Mouse (Mus musculus): ENCODE measurements around the gene Thbs4.

Thbs4 gene

DNA sequence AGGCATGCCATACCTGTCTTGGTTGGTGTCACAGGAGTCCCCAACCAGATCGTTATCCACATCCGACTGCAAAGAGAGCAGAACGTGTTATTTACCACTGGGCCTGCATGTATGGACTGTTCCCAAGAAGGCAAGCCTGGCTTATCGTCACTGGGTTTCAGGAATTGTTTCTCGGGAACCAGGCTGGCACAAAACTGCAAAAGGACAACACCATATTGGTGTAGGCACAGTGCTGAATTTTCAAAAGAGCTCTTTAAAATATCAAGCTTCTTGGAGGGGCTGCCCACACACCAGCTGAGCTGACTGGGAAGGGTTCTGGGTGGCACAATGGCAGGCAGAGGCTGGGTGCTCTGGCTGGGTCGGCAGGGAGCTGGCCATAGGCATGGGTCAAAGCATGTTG lies 34.1 kb downstream of the Thbs4 start:
- DNase-seq (ENCODE audit: low spot score in 2 of 2), result no peak

DNA sequence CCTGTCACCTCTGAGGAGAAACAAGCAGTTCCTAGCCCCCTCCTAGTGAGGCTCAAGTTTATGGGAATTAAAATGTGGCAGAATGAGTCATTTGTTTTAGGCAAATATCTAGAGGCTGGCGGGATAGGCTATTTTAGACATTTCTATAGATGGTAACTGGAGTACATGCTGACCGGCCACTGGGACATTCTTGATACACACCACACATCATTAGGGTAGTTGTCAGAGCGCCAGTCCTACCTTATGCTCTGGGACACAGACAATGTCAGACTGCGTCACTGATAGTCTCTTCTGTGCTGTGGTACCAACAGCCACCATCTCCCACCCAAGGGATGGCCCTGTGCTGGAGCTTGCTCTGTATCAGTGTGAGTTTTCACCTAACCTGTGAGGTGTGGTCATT lies 35.5 kb downstream of the Thbs4 start:
- no peak for DNase-seq (ENCODE audit: low spot score in 2 of 2)

DNA sequence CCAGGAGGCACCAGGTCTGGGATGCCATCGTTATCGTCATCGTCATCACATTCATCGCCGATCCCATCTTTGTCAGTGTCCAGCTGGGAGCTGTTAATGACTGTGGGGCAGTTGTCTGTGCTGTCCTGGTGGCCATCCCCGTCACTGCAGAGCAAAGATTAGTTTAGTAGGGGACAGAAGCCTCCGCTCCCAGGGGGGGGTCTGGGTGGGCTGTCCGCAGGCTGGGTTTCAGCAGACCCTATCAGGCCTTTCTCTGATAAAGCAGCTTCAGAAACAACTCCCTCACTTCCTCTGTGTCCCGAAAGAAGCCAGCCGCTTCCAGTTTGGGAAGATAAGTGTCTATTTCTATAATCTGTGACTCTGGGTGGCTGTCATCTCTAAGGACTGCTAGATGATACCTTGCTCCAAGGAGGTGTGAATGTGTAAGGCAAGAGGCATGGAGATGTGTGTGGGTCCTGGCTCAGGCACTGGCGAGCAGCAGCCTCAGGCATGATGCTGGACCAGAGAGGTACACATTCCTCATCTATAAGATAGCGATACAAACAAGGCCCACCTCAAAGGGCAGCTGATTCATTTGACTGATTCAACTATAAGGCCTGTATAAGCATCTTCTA lies 36.5 kb downstream of the Thbs4 start:
- DNase-seq (ENCODE audit: low spot score in 2 of 2), result no peak

DNA sequence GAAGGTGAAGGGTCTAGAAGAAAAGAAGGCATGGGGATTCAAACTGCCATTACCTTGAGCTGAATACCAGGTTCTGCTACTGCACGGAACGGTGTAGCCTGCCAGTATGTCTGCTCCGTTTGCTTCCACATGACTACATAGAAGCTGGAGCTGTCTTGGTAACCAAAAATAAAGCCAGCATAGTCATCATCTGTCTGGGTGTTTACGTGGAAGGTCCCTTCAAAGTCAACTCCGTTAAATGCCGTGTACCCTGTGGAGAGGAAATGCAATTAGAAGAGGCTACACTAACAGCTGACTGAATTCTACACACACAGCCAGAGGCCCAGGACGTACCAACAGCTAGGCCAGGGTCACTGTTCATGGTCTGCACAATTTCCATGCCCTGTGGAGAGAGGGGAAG lies 39.6 kb downstream of the Thbs4 start:
- DNase-seq (ENCODE audit: low spot score in 2 of 2), result no peak

DNA sequence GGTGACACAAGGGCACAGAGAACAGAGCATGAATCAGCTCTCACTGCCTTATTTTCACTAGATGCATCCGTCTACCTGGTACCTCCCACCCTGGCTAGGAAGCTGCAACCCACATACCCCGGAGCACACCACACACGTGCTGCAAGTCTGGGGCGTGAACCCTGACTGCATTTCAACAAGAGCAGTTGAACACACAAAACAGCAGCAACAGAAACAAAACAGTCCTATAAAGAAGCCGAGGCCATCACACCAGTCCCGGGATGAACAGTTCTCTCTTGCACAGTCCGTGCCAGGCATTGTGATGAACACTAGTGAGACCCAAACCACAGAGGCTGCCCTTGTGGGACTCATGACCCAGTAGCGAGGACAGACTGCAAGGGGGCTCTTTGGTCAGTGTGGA lies 40.9 kb downstream of the Thbs4 start:
- no peak for DNase-seq (ENCODE audit: low spot score in 2 of 2)

DNA sequence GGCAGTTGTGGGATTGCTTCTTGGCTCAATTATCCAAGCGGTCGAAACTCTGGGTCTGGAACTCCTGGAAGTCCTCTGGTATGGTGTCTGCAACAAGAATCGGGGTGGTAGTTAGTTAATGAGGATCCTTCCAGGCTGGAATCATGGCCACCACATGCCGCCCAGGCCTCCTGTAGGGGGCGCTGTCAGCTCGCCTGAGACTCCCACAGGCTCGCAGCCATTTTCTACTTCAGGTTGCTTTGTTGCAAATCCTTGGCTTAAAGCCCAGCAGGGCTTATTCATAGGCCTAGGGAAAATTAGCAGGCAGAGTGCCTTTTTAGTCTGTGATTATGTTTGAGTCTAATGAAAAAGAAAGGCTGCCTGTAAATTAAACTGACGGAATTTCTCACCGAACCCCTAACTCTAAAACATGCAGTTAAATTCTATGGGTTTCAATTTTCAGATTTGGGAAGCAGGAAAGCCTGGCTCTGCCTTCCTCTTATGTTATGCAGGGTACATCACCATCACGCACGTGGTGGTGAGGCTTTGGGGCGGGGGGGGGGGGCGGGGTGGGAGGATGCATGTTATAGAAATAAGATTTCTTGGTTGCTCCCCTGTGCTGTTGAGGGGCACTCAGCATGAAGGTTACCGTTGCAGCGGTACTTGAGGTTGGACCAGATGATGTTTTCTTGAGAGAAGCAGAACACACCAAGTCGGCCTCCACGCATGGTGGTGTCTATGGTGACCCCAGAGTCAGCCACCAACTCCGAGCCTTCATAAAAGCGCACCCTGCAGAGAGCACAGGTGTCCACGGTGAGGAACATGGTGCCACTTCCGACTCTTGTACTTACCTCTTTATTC lies 42.7 kb downstream of the Thbs4 start:
- peak; percentile 37 to 62 for DNase-seq (ENCODE audit: low spot score in 2 of 2)

DNA sequence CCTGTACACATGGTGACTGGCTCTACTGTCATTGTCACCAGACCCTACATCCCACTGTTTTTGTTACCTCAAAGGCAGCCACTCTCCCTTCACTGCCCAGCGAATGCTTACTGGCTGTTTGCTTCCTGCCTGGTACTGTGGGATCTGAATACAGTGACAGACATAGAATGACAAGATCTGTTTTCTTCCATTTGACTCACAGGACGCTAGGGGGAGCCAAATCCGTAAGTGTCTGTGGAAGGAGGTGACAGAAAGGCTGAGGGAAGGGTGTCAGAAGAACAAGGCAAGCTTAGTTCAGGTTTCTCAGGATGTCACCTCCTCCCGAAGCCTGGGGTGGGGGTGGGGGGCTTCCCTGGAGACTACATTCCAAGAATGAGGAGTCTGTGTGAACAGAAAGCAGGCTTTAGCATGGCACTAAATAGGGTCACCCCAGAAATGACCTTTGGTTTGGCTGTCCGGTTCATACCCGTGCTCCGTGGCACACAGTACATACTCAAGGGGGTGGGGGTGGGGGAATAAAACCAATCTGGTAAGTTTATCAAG lies 43.6 kb downstream of the Thbs4 start:
- peak in 1 of 2 experiments; percentile 33 for DNase-seq (ENCODE audit: low spot score in 2 of 2)

DNA sequence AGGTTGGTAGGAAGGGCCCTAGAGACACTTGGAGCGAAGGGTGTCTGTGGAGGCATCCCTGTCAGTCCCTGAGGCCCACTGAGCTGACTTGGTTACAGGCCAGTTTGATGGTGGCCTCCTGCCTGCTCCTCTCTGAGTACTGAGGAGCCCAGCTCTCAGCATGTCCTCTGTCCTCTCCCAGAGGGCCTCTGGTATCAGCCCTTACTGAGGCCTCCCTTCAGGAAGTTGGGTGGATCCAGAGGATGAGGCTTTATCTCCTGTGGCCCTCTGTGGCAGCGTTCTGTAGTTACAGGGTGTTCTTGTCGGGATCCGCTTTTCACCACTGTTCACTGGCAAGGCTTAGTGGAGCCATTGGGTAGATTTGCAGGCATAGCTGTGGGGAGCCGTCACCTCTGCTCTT lies 51.3 kb downstream of the Thbs4 start:
- no peak for DNase-seq (ENCODE audit: low spot score in 2 of 2)

DNA sequence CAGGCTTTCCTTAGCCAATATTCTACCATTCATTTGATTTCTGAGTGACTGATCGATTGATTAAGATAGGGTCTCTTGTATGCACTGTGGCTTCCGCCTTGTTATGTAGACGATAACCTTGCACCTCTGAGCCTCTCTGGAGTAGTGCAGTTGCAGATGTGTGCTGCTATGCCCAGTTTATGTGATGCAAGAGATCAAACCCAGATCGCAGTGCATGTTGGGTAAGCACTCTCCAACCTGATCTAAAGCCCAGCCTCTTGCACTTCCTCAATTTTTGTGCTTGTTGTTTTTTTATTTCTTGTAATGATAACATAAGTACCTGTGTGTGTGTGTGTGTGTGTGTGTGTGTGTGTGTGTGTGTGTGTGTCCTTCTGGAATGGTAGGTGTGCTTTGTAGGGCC lies 51.7 kb downstream of the Thbs4 start:
- DNase-seq (ENCODE audit: low spot score in 2 of 2), result no peak

DNA sequence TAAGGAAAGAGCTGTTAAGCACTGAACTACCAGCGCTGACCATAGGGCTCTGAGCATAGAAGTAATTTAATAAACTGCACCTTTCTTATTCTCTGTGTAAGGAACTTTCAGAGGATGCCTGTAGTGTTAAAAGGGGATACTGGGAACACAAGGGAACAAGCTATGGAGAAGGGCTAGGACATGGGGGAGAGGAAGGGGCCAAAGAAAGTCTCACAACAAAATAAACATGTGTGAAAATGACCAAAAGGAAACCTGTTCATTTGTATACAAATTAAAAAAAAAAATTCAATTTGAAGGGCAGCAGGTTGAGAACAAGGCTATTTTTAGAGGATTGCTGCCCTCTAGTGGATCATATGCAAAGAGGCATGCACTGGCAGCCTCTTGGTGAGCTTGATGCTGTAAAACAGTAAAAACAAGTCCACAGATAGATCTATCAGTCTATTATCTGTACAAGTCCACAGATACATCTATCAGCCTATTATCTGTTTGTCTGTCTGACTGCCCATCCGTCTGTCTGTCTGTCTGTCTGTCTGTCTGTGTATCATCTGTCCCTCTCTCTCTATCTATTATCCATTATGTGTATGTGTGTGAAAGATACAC lies 53.8 kb downstream of the Thbs4 start:
- DNase-seq (ENCODE audit: low spot score in 2 of 2), result no peak

DNA sequence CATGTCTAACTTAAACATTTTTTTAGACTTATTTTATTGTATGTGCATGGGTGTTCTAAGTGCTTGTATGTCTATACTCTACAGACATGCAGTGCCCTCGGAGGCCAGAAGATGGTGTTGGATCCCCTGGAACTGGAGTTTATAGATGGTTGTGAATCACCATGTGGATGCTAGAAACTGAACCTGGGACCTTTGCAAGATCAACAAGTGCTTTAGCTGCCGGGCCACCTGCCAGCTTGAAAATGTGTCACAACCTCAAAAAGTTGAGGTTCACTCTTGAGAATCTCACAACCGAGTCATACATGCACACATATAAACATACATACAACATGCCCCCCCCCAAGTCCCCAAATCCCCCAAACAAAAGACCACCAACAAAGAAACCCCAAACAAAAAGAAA lies 54.8 kb downstream of the Thbs4 start:
- no peak for DNase-seq (ENCODE audit: low spot score in 2 of 2)

DNA sequence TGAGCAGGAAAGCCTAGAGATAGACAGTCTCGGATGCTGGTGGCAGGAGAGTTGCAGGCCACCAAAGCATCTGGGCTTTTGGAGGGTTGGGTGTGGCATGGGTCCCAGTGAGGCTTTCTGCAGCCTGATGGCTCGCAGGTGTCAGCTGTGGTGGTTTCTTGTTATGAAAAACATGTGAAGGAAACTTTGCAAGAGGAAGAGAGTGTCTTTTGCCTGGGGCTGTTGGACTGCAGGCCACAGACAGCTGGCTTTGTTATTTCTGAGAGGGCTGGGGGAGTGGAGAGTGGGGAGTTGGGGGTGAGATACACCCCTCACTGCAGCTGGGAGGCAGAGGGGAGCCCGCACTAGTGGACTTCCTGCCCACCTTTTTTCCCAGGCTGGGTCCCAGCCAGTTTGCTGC lies 55.8 kb downstream of the Thbs4 start:
- DNase-seq (ENCODE audit: low spot score in 2 of 2), result no peak

DNA sequence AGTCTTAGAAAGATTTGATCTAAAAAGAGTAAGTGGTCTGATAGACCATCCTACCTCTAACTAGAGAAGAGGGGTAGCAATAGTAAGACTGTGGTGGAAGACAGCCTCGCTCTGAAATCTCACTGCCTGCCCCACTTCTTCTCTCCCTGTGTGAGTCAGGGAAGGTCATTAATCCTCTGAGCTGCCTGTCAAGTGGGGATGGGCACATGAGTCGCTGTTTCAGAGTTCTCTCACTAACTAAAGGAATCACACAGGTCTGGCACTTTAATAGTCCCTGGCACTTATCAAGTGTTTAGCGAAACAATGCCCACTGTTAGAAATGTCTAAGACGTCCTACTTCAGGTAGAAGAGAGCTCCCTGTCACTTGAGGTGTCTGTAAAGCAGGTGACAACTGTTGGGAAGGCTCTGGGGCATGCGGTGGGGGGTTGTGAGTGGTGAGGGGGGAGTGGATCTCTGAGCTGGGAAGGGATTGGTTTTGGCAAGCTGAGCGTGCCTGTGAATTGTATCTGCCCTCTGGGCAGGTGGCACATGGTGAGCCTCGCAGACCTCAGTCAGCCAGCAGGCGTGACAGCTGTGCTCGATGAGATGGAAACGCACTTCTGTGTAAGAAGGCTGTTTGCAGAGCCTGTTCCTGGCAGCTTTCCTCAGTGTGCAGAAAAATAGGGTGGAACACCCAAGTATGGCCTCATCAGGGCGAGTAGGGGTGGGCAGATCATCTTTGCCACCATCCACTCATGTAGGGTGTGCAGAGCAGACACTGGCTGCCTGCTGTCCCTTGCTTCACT lies 57.9 kb downstream of the Thbs4 start:
- no peak for DNase-seq (ENCODE audit: low spot score in 2 of 2)

DNA sequence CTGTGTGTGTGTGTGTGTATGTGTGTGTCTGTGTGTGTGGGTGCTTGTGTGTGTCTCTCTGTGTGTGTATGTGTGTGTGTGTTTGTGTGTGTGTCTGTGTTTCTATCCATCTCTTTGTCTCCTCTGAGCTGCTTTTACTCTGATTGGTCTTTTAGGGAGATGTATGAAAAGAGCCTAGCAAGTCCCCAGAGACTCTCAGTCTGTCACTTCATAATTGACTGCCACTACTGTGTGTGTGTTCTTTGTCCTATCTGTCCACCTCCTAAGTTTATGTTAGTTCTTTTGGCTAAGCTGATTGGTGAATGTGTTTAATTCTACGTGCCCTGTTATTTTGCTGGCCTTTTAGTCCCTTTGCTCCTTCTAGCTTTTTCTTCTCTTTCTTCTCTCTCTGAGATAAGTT lies 58.9 kb downstream of the Thbs4 start:
- DNase-seq (ENCODE audit: low spot score in 2 of 2), result no peak

DNA sequence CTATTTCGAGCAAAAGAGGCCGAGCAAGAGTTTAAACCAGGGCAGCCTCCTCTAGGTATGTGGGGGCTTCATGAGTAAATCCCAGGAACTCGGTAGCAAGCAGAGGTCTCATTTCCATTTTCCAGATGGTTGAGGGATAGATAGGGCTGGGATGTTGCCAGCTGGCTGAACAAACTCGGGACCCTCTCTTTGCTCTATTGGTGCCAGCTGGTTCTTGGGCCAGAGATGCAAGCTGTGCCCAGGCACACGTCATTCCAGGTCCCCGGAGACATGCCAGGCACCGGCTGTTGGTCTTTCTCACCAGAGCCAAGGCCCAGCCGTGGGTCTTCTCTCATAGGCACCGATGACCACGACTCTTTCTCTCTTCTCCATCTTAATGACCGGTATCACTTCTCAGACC lies 60.9 kb downstream of the Thbs4 start:
- no peak for DNase-seq (ENCODE audit: low spot score in 2 of 2)

DNA sequence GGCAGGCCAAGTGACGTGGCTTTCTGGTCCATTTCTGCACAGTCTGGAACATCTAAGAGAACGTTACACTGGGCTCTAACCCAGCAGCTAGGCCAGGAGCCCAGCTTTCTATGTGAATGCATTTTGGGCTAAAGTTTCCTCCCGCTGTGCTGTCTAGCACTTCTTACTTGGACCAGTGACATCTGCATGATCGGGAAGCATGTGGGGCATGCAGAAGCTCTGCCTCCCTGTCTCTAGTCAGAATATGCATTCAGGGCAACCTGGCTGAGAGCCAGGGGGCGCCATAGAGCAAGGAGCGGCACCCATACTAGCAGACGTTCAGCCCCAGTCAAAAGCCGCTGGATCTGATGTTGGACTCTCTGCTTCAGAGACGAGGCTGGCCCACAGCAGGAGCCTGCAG lies 61.4 kb downstream of the Thbs4 start:
- DNase-seq (ENCODE audit: low spot score in 2 of 2), result peak in 1 of 2 experiments; percentile 26

DNA sequence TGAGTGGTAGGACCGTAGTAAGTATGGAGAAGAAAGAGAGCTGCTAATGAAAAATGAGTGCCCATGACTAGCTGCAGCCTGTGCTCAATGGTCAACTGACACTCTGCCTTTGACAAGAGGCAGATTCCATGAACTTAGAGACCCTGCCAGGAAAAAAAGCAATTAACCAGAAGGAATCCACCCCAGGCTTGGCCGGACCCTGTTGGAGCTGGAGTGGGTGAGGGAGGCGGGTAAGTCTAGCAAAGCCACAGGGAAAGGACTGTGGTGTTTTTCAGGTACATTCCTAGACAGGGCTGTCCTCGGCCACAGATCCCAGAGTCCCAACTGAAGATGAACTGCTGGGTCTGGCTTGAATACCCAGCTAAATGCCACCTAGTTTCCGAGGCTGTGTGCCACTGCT lies 61.8 kb downstream of the Thbs4 start:
- no peak for DNase-seq (ENCODE audit: low spot score in 2 of 2)

DNA sequence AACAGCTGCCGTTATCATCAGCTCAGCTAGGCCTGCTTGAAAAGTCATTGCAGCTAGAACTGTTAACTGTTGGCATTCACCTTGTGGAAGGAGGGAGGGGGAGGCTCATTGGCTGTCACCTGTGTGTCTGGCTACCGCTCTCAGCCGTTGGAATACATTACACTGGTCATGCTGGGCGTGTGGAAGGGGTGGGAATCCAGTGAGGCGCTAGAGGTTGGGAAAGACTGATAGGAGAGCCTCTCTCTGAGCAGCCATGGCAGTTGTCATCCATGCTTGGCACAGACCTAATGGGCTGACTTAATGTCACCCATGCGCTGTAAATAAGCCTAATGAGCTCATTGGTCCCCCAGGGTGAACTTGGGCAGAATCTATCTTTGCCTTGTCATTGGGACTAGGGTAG lies 62.8 kb downstream of the Thbs4 start:
- no peak for DNase-seq (ENCODE audit: low spot score in 2 of 2)

DNA sequence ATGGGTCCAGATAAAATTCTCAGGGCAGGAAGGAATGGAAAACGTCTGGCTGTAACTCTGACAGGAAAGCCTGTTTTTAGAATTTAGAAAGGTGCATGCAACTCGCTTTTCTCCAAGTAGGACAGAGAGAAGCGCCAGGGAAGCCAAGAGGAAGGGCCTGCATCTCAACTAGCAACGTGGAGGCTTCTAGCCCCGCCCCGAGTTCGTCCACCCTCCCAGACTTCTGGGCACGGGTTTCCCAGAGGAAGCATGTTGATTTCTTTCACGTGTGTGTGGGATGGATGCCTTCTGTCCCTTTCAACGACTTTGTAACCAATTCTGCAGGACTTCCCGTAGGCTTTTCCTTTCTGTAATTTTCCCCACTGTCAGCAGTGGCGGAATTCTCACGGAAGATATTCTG lies 64.8 kb downstream of the Thbs4 start:
- no peak for DNase-seq (ENCODE audit: low spot score in 2 of 2)

DNA sequence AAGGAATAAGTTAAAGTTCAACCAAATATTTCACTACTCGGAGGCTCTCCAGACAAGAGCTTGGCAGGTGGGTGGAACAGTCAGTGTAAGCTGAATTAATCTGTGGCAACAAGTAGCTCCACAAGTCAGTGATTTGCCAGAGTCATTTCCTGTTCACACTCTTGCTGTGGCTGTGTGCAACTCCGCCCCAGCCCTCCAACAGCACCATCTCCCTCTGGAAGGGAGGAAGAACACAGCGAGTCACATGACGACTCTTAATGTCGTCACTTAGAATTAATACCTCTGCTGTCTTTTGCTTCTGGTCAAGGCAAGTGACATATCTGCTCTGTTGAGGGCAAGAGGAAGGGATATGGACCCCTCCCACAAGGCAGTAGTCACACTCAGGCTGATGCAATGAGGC lies 72.2 kb downstream of the Thbs4 start:
- no peak for DNase-seq (ENCODE audit: low spot score in 2 of 2)

DNA sequence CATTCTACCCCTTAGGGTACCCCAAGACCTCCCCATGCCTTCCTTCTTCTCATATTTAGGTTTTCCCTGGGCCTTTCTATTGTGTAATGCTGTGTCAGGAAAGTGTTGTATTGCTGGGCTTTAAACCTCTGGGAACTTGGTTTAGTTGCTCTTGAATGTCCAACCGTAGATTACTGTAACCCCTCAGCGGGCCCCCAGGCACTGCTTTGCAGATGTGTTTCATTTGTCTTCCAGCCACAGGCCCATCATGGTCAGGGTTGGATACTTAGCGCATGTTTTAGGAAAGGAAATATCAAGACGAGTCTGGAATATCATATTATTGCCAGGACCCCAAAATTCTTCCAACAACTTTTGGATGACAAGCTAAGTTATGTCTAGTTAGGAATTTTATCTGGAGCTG lies 73.6 kb downstream of the Thbs4 start:
- DNase-seq (ENCODE audit: low spot score in 2 of 2), result no peak

All from urinary bladder, adult 18-20 months (tissue).